31 mouse cellular contexts compared by ENCODE assay signal in genomic region chr1:43689983-43690382, GRCm38 (mm10). TPM values are rescaled to one million over a fixed set of nuclear protein-coding genes. Genes with fewer than 3 reads are reported as not detected.
"Had no signal": no experiment of that assay in that cellular context is flagged by ENCODE, and none has a peak within 500 bp of the region (broad histone marks: within the 10 kb centered on the region; RNA-seq: fewer than 3 reads in every experiment).

No protein-coding gene starts in this region.

- DNase-seq: heart, postnatal 10 days; heart, postnatal 14 days; heart, postnatal 36 days; kidney, adult 11 months; kidney, adult 18-20 months; kidney, adult 2 months; kidney, adult 8-10 months; kidney, adult 9 months; kidney, postnatal 10 days; kidney, postnatal 14 days; kidney, postnatal 25 days; kidney, postnatal 36 days; kidney, postnatal 4 days; layer of hippocampus, adult 9-11 months; layer of hippocampus, postnatal 36 days had no signal

- H3K36me3 ChIP-seq: heart, embryonic 12.5 days; heart, embryonic 13.5 days; heart, embryonic 15.5 days; hindbrain, embryonic 10.5 days; hindbrain, embryonic 12.5 days; hindbrain, embryonic 13.5 days; hindbrain, embryonic 15.5 days; intestine, embryonic 15.5 days; kidney, embryonic 15.5 days had no signal

- H3K4me3 ChIP-seq: heart, embryonic 12.5 days; heart, embryonic 13.5 days; heart, embryonic 15.5 days; hindbrain, embryonic 10.5 days; hindbrain, embryonic 12.5 days; hindbrain, embryonic 13.5 days; hindbrain, embryonic 15.5 days; intestine, embryonic 15.5 days; kidney, embryonic 15.5 days; layer of hippocampus, adult 2 months; left cerebral cortex, adult 2 months had no signal

- H3K9ac ChIP-seq: heart, embryonic 12.5 days; heart, embryonic 13.5 days; heart, embryonic 15.5 days; hindbrain, embryonic 12.5 days; hindbrain, embryonic 13.5 days; hindbrain, embryonic 14.5 days; hindbrain, embryonic 15.5 days; intestine, embryonic 15.5 days; kidney, embryonic 15.5 days had no signal

- H3K9me3 ChIP-seq: heart, embryonic 15.5 days; hindbrain, embryonic 15.5 days; intestine, embryonic 15.5 days had no signal

- H3K27me3 ChIP-seq: heart, embryonic 12.5 days; heart, embryonic 13.5 days; heart, embryonic 15.5 days; hindbrain, embryonic 12.5 days; hindbrain, embryonic 13.5 days; hindbrain, embryonic 15.5 days; intestine, embryonic 15.5 days; kidney, embryonic 15.5 days had no signal

- H3K27ac ChIP-seq: heart, embryonic 13.5 days; heart, embryonic 15.5 days; hindbrain, embryonic 10.5 days; hindbrain, embryonic 12.5 days; hindbrain, embryonic 13.5 days; hindbrain, embryonic 14.5 days; hindbrain, embryonic 15.5 days; hindbrain, postnatal 0 days; intestine, embryonic 15.5 days; kidney, embryonic 15.5 days; kidney, postnatal 0 days; layer of hippocampus, adult 2 months; left cerebral cortex, adult 2 months had no signal

- H3K4me2 ChIP-seq: heart, embryonic 11.5 days; heart, embryonic 12.5 days; heart, embryonic 13.5 days; heart, embryonic 15.5 days; hindbrain, embryonic 12.5 days; hindbrain, embryonic 13.5 days; hindbrain, embryonic 14.5 days; hindbrain, embryonic 15.5 days; intestine, embryonic 15.5 days; kidney, embryonic 15.5 days had no signal

RNA-seq across cellular contexts. Expression of gene 1500015O10Rik, which starts 40.4 kb away (rescaled TPM):
- total RNA-seq: hematopoietic stem cell, adult 5-6 weeks had no signal
